Mouse (Mus musculus): ENCODE results near the gene Dgkz.

The Dgkz gene

GRCm38 (mm10) chr2:91917096-91917495 is 58.6 kb downstream of the Dgkz start:
- no peak for DNase-seq (ENCODE audit: low spot score)

- DNase-seq (ENCODE audit: low spot score): no peak
Measured at GRCm38 (mm10) chr2:91916346-91916977, 59.2 kb downstream of the Dgkz start.

- no peak for DNase-seq (ENCODE audit: low spot score)
Measured at GRCm38 (mm10) chr2:91913328-91914110, 62.1 kb downstream of the Dgkz start.

DNA sequence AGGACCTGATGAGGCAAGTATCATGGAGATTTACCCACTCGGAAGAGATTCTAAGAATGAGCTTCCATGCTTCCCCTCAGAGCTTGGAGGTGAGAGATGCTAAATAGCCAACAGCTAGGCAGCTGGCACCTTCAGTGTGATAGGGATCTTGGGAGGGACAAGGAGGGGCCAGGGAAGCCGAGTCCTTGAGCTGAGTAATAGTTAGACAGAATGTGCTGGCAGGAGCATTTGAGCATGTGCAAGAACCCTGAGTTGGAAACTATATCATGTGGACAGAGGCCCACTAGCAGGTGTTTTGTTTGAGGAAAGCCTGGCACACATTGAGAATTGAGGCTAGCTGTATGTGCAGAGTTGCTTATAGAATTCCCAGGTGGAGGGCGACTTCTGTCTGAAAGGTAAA is 63.0 kb downstream of the Dgkz start:
- no peak for DNase-seq (ENCODE audit: low spot score)

GRCm38 (mm10) chr2:91906141-91906540 is 69.5 kb downstream of the Dgkz start:
- no peak for DNase-seq (ENCODE audit: low spot score)

DNA sequence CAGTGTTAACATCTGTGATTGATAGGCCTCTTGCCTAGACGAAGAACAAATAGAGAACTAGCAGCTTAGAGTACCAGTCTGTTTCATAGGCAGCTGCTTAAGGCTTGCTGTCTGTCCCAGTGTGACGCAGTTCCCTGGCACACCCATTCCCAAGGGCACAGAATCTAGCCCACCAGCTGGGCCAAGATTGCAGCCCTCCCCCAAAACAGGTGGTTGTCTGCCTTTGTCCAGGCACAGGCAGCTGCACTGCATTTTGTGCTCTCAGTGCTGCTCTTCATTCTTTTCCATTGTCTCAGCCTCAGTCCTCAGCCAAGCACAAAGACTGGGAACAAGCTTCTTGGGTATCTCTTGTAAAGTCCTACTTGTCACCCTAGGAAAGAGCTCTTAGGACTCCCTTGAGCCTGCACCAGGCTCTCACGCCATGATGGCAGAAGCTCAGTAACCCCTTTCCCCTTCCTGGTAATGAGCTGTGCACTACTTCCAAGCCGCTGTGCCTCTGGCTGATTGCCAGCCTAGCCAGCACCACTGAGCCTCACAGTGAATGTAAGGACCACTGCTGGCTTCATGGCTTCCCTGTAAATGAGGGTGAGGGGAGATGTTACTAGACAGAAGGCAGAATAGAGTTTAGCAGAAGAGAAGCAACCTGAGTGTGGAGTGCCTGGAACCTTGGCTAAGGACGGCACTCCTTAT is 70.9 kb downstream of the Dgkz start:
- no peak for DNase-seq (ENCODE audit: low spot score)

- DNase-seq (ENCODE audit: low spot score): no peak
Measured at GRCm38 (mm10) chr2:91903171-91903925, 72.3 kb downstream of the Dgkz start.

DNA sequence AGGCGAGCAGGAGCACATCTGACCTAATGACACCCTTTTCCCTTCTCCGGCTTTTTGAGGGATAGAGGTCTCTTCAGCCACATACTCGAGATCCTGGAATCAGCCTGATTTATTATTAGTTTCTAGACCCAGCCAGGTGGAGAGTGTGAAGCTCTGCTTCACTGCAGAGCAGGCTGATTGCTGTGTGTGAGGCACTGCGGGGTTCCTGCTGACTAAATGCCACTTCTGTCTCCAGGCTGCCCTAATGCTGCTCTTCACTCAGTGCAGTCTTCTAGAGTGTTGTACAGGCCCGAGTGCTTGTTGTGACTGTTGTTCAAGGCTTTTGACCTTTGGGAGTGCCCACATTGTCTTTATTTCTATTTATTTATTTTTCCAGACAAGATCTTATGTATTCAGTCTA is 73.3 kb downstream of the Dgkz start:
- no peak for DNase-seq (ENCODE audit: low spot score)

DNA sequence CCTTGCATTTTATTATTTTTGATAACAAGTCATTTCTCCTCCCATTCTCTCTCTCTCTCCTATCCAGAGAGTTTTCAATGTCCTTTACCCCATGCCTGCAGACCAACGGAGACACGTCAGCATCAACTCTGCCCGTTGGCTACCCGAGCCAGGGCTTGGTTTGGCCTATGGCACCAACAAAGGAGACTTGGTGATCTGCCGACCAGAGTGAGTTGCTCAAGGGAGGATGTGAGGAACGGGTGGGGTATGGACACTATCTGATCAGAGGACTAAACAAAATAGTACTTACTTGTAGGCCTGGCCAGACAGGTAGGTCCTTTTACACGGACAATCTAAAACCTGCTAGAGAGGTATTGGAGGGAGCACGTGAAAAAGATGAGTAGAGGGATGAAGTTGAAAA is 75.2 kb downstream of the Dgkz start:
- DNase-seq (ENCODE audit: low spot score): no peak

GRCm38 (mm10) chr2:91899141-91899540 is 76.5 kb downstream of the Dgkz start:
- no peak for DNase-seq (ENCODE audit: low spot score)

DNA sequence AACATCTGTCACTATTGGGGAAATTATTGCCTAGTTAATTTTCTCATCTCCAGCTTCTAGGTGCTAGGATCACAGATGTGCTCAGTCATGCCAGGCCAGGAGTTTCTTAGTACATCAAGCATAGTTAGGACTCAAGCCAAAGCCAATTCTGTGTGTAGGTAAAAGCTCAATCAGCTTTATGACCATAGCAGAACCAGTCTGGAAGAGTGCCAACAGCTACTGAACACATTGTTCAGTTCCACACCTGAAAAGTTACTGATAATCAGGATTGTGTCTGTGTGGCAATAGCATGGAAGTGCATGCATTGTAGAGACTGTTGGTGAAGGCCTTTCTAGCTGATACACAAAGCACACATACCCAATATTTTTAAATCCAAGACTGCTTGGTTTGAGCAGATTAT is 77.7 kb downstream of the Dgkz start:
- no peak for DNase-seq (ENCODE audit: low spot score)

DNA sequence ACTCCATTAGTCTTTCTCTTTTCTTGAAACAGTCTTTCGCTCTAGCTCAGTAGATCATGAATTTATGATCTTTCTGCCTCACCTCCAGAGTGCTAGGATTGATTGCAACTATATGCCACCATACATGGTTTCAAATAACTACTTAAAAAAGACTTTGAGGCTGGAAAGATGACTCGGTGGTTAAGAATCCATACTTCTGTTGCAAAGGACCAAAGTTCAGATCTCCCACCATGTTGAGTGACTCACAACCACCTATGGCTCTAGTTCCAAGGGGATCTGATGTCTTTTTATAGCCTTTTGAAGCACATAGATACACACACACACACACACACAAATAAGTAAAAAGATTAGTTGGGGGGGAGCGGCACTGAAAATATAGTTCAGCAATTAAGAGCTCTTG is 80.3 kb downstream of the Dgkz start:
- no peak for DNase-seq (ENCODE audit: low spot score)

- no peak for DNase-seq (ENCODE audit: low spot score)
Measured at GRCm38 (mm10) chr2:91894716-91895115, 80.9 kb downstream of the Dgkz start.

DNA sequence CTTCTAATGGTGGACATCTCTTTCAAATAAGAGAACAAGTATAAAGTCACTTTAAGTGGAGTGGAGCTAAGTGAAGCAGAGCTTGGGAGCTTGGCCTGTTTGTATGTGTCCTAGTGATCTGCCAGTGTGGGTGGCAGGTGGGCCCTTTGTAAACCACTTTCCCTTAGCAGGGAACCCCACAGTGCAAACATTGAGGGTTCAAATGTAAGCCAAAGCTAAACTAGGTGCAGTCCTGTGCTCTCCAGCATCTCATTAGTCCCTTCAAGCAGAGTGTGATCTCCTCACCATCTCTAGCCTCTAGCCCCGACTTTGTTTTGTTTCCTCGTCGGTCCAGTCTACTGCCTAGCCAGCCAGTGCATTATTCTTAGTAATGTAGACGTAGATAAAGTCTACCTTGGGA is 91.0 kb downstream of the Dgkz start:
- no peak for DNase-seq (ENCODE audit: low spot score)

DNA sequence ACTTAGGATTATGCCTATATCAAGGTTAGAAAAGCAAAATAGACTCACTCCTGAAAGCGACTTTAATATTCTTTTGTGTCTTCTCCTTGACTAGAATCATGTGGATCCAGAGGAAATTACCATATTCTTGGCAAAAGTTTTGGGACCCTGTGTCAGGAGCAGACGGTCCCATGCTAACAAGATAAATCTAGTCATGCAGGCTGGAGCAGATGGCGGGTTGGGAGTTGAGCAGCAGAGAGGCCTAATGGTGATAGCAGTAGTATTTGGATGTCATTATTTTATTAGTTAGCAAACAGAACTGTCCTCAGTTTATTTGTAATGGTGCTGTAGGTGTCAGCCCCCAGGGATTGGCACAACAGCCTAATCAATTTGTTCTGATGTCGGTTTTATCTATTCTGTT is 91.7 kb downstream of the Dgkz start:
- DNase-seq (ENCODE audit: low spot score): no peak
